7 mouse cellular contexts compared by ENCODE assay signal in the genomic region with DNA sequence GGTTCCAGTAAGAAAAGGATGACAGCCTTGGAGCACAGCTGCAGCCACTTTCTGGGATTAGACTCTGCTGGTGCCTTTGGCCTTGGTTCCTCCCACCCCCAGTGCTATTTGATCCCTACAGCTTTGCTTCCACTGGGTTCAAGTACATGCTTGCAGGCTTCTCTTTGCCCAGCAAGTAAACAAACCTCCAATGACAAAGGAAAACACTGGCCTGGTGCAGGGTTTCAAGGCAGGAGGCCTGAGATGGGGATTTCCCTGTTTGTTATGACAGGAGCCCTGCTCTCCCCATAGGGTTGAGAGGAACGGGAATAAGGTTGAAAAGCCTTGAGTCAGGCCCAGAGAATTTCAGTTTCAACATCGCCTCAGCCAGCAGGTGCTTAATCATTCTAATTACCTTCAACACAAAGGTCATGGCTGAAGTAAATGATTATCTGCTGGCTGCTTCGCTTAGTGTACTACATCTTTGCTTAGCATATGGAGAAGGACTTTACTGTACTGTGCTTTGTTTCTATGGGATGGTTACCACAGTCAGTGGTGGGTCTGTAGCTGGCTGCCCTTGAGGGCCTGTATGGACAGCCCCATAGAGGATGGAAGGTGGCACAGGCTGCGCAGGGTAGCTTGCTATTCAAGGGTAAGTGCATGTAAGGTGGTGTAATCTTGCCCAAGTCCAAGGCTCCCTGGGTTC.
DNase-seq lines count a peak whose midpoint lies in the region; ATAC-seq and TF ChIP-seq lines count a peak whose summit lies in the region.

No protein-coding gene starts in this region.

- no peak for TF ChIP-seq POLR2A in CH12.LX (IDR thresholded peaks at IDR 0.05; ENCODE audit: low read depth, low read length)

- DNase-seq in CH12.LX (ENCODE audit: extremely low read depth) (peak; percentile 38), R1 (ENCODE audit: low read depth, low spot score) (peak; percentile 82)
- no peak for DNase-seq in right cerebral cortex, postnatal 14 days
- DNase-seq in cerebellum, adult 11-12 months: no peak
- no peak for DNase-seq in right cerebral cortex, postnatal 10 days (ENCODE audit: low spot score in 2 of 2)

- no peaks in the 10 kb centered on the region for H3K79me2 ChIP-seq in CH12.LX (replicated peaks; ENCODE audit: control insufficient read depth, extremely low read depth, insufficient read depth, poor library complexity, severe bottlenecking)

- ATAC-seq in hindbrain, embryonic 13.5 days (ENCODE audit: low FRiP score): no peak
- ATAC-seq in liver, embryonic 15.5 days (ENCODE audit: insufficient read depth): 0 out of 2 replicates have a peak, but pooled peaks have one; percentile 35

- H3K9ac ChIP-seq in CH12.LX (ENCODE audit: insufficient read depth, low read depth): no peak overlapping the region
- no peak overlapping the region for H3K9ac ChIP-seq in hindbrain, embryonic 13.5 days
- H3K9ac ChIP-seq in liver, embryonic 15.5 days: no peak overlapping the region

- no peak for TF ChIP-seq RAD21 in CH12.LX (IDR thresholded peaks at IDR 0.05; ENCODE audit: low read depth, low read length)

- H3K27ac ChIP-seq in CH12.LX (ENCODE audit: insufficient read depth, low read depth): no peak overlapping the region
- peak overlapping the region; percentile 69 for H3K27ac ChIP-seq in hindbrain, embryonic 13.5 days
- no peak overlapping the region for H3K27ac ChIP-seq in liver, embryonic 15.5 days (replicated peaks)

- H3K4me1 ChIP-seq in CH12.LX (ENCODE audit: control insufficient read depth in 1 of 2, insufficient read depth in 2 of 2): peaks cover 12 to 53% of the 10 kb centered on the region in 2 experiments
- H3K4me1 ChIP-seq in hindbrain, embryonic 13.5 days (replicated peaks): peaks cover 28% of the 10 kb centered on the region
- peaks cover 61% of the 10 kb centered on the region for H3K4me1 ChIP-seq in liver, embryonic 15.5 days (replicated peaks)

- TF ChIP-seq EP300 in CH12.LX (IDR thresholded peaks at IDR 0.05; ENCODE audit: low read length): no peak

- no peaks in the 10 kb centered on the region for H3K27me3 ChIP-seq in CH12.LX (replicated peaks)
- no peaks in the 10 kb centered on the region for H3K27me3 ChIP-seq in hindbrain, embryonic 13.5 days
- H3K27me3 ChIP-seq in liver, embryonic 15.5 days: no peaks in the 10 kb centered on the region

- in situ Hi-C loops in CH12.LX (cut with MboI; ENCODE audit: low pct_ligation_motif_present, low pct_unique_long_range_greater_than_20kb, low sequenced_read_pairs): no loop called here

- no peak overlapping the region for H3K4me3 ChIP-seq in CH12.LX (replicated peaks in 1 of 3; ENCODE audit: low read depth in 2 of 3, low read length in 2 of 3, poor library complexity in 1 of 3)
- no peak overlapping the region for H3K4me3 ChIP-seq in hindbrain, embryonic 13.5 days
- no peak overlapping the region for H3K4me3 ChIP-seq in liver, embryonic 15.5 days (replicated peaks)

- H3K4me2 ChIP-seq in CH12.LX (ENCODE audit: insufficient read depth, low read depth, poor library complexity, severe bottlenecking): no peak overlapping the region
- H3K4me2 ChIP-seq in hindbrain, embryonic 13.5 days: no peak overlapping the region
- H3K4me2 ChIP-seq in liver, embryonic 15.5 days: no peak overlapping the region

- H3K36me3 ChIP-seq in CH12.LX (replicated peaks in 1 of 2; ENCODE audit: control insufficient read depth in 1 of 2, insufficient read depth in 1 of 2, low read length in 1 of 2): no peaks in the 10 kb centered on the region
- no peaks in the 10 kb centered on the region for H3K36me3 ChIP-seq in hindbrain, embryonic 13.5 days
- H3K36me3 ChIP-seq in liver, embryonic 15.5 days (replicated peaks): no peaks in the 10 kb centered on the region

- 35% methylated on average over 4 of the region's 4 CpGs for WGBS in hindbrain, embryonic 13.5 days
- WGBS in liver, embryonic 15.5 days (ENCODE audit: insufficient replicate concordance): 59% methylated on average over 4 of the region's 4 CpGs

- no peak for TF ChIP-seq CTCF in CH12.LX (conservative IDR thresholded peaks at IDR 0.05 in 1 of 2, IDR thresholded peaks at IDR 0.05 in 1 of 2; ENCODE audit: low read depth in 2 of 2, low read length in 2 of 2)

- no peaks in the 10 kb centered on the region for H3K9me3 ChIP-seq in CH12.LX (replicated peaks; ENCODE audit: low read length)
- H3K9me3 ChIP-seq in hindbrain, embryonic 13.5 days: no peaks in the 10 kb centered on the region
- no peaks in the 10 kb centered on the region for H3K9me3 ChIP-seq in liver, embryonic 15.5 days (replicated peaks)

- dilution Hi-C loops in CH12.LX (cut with MboI; ENCODE audit: extremely low pct_ligation_motif_present, extremely low pct_unique_long_range_greater_than_20kb, low sequenced_read_pairs): no loop called here

TF ChIP-seq in CH12.LX, 34 proteins besides CTCF, POLR2A, EP300 and RAD21:
- no peak for TF ChIP-seq ELF1 (IDR thresholded peaks at IDR 0.05; ENCODE audit: low read depth, low read length)
- no peak for TF ChIP-seq USF1 (IDR thresholded peaks at IDR 0.05; ENCODE audit: low read depth, low read length)
- TF ChIP-seq PAX5 (IDR thresholded peaks at IDR 0.05; ENCODE audit: low read length): no peak
- no peak for TF ChIP-seq ETS1 (conservative IDR thresholded peaks at IDR 0.05; ENCODE audit: low read depth, low read length)
- no peak for TF ChIP-seq USF2 (conservative IDR thresholded peaks at IDR 0.05; ENCODE audit: low read depth, low read length)
- no peak for TF ChIP-seq CHD2 (IDR thresholded peaks at IDR 0.05; ENCODE audit: low read length)
- TF ChIP-seq MAFK (IDR thresholded peaks at IDR 0.05; ENCODE audit: insufficient replicate concordance, low read length): no peak
- TF ChIP-seq CHD1 (IDR thresholded peaks at IDR 0.05; ENCODE audit: low read depth, low read length): no peak
- no peak for TF ChIP-seq ZC3H11A (IDR thresholded peaks at IDR 0.05; ENCODE audit: low read depth, low read length)
- no peak for TF ChIP-seq UBTF (IDR thresholded peaks at IDR 0.05; ENCODE audit: low read depth, low read length)
- no peak for TF ChIP-seq POLR2AphosphoS2 (IDR thresholded peaks at IDR 0.05; ENCODE audit: low read depth, low read length)
- no peak for TF ChIP-seq TCF12 (IDR thresholded peaks at IDR 0.05; ENCODE audit: low read depth, low read length)
- no peak for TF ChIP-seq MEF2A (IDR thresholded peaks at IDR 0.05; ENCODE audit: borderline replicate concordance, low read depth, low read length)
- no peak for TF ChIP-seq SIN3A (IDR thresholded peaks at IDR 0.05; ENCODE audit: low read length)
- TF ChIP-seq RCOR1 (conservative IDR thresholded peaks at IDR 0.05; ENCODE audit: low read depth, low read length): no peak

Comparison
In these comparisons a context has a peak if more than half of its experiments do, and no peak if none do; other contexts are left out.
1. DNase-seq: peak in CH12.LX (single experiment) and R1 (single experiment); none in right cerebral cortex, postnatal 14 days (single experiment), cerebellum, adult 11-12 months (single experiment) and right cerebral cortex, postnatal 10 days (0 of 2).